Mouse (Mus musculus) forebrain, embryonic 14.5 days (tissue): ENCODE data around the gene Gpank1. TPM values are rescaled to one million over a fixed set of nuclear protein-coding genes. Genes with fewer than 3 reads are reported as not detected.

ENCODE experiments used
- ATAC-seq: fragments of 200-750 bp; cut with Nextera tagmentation; 2 replicates; pipeline ENCODE4 v1.8.0; 2017; ENCODE audit warnings: mild to moderate bottlenecking, moderate library complexity
- DNase-seq: peaks from one replicate; pipeline ENCODE4 v3.0.0-alpha.2; 2015; ENCODE audit warnings: low spot score
- H3K27ac ChIP-seq: fragments of 300-500 bp; sonication (generic); 2 replicates; pipeline ENCODE4 v1.5.1; 2014; ENCODE audit warnings: low read depth, mild to moderate bottlenecking, control low read depth, low read length, moderate library complexity
- H3K27me3 ChIP-seq: fragments of 300-500 bp; sonication (generic); replicated peaks from 2 replicates; pipeline ENCODE4 v1.6.1; 2014; ENCODE audit warnings: low read length, control low read depth, mixed read lengths; ENCODE audit not compliant: control insufficient read depth, insufficient read depth
- H3K36me3 ChIP-seq: fragments of 300-500 bp; sonication (generic); 2 replicates; pipeline ENCODE4 v1.6.1; 2014; ENCODE audit warnings: low read length, control low read depth; ENCODE audit not compliant: control insufficient read depth, insufficient read depth
- H3K4me1 ChIP-seq: fragments of 300-500 bp; sonication (generic); 2 replicates; pipeline ENCODE4 v1.6.1; 2014; ENCODE audit warnings: antibody characterized with exemption, low read length, control low read depth; ENCODE audit not compliant: control insufficient read depth, insufficient read depth
- H3K4me2 ChIP-seq: fragments of 300-500 bp; sonication (generic); 2 replicates; pipeline ENCODE4 v1.6.1; 2014; ENCODE audit warnings: mild to moderate bottlenecking, control low read depth, low read length
- H3K4me3 ChIP-seq: fragments of 300-500 bp; sonication (generic); 2 replicates; pipeline ENCODE4 v1.5.1; 2014; ENCODE audit warnings: low read depth, low read length, control low read depth
- H3K9ac ChIP-seq: fragments of 300-500 bp; sonication (generic); 2 replicates; pipeline ENCODE4 v1.6.1; 2014; ENCODE audit warnings: mild to moderate bottlenecking, low read length, control low read depth, moderate library complexity
- H3K9me3 ChIP-seq: fragments of 300-500 bp; sonication (generic); replicated peaks from 2 replicates; pipeline ENCODE4 v1.6.1; 2016; ENCODE audit warnings: low read length, control low read depth, mixed read lengths; ENCODE audit not compliant: control insufficient read depth
- WGBS: fragments of 180-500 bp; shearing (Covaris S2); extraction: QIAGEN DNeasy Blood & Tissue Kit; methylation state at CpG from one replicate; pipeline ENCODE4 v1.1.7; 2014; 5-methylcytosine and 5-hydroxymethylcytosine counted together
- polyA plus RNA-seq: library from polyadenylated mRNA; unstranded; fragments of >200 nt; fragmentation: Nextera tagmentation; extraction: Ambion mirVana; gene quantifications from 2 replicates; pipeline ENCODE4 v1.2.1, GENCODE M21; 2014

Gpank1 gene
- polyA plus RNA-seq, 1 experiment from 2014 or later = 34.2 TPM

- H3K36me3 ChIP-seq = peaks cover 20% of the 10 kb centered on the region
- no peaks in the 10 kb centered on the region for H3K27me3 ChIP-seq
- H3K4me1 ChIP-seq = peaks cover 18% of the 10 kb centered on the region
- peak overlapping the region; percentile 63 for H3K4me2 ChIP-seq
- no peaks in the 10 kb centered on the region for H3K9me3 ChIP-seq
- ATAC-seq (peak; percentile 87), DNase-seq (no peak)
- 18% methylated on average over 12 of the region's 12 CpGs for WGBS
- peak overlapping the region; percentile 64 for H3K9ac ChIP-seq
- peak overlapping the region; percentile 100 for H3K4me3 ChIP-seq
- H3K27ac ChIP-seq = peak overlapping the region; percentile 97
These were observed 44.3 kb downstream of the Gpank1 start for GRCm38 (mm10) chr17:35165451-35166155.

- Histone ChIP-seq H3K4me3 (peak overlapping the region; percentile 100), H3K27ac (peak overlapping the region; percentile 97), H3K9ac (peak overlapping the region; percentile 64), H3K27me3 (no peaks in the 10 kb centered on the region), H3K9me3 (no peaks in the 10 kb centered on the region), H3K36me3 (peaks cover 11% of the 10 kb centered on the region), H3K4me1 (peaks cover 18% of the 10 kb centered on the region), H3K4me2 (peak overlapping the region; percentile 63)
- DNase-seq (peak; percentile 82), ATAC-seq (no peak)
- WGBS = 70% methylated on average over 8 of the region's 8 CpGs
These were observed 45.2 kb downstream of the Gpank1 start for GRCm38 (mm10) chr17:35166352-35167035.

GRCm38 (mm10) chr17:35167794-35168193 is 46.5 kb downstream of the Gpank1 start:
- H3K4me3 ChIP-seq = no peak overlapping the region
- 87% methylated on average over 7 of the region's 7 CpGs for WGBS
- H3K4me1 ChIP-seq = peaks cover 9% of the 10 kb centered on the region
- H3K9ac ChIP-seq = no peak overlapping the region
- DNase-seq (no peak), ATAC-seq (no peak)
- H3K36me3 ChIP-seq = no peaks in the 10 kb centered on the region
- H3K27ac ChIP-seq = no peak overlapping the region
- H3K4me2 ChIP-seq = no peak overlapping the region
- H3K27me3 ChIP-seq = no peaks in the 10 kb centered on the region
- no peaks in the 10 kb centered on the region for H3K9me3 ChIP-seq

GRCm38 (mm10) chr17:35168541-35169207 is 47.4 kb downstream of the Gpank1 start:
- H3K4me1 ChIP-seq = peaks cover 6% of the 10 kb centered on the region; the same call in 1 of the 2 replicates
- peak overlapping the region; percentile 50; the same call in 1 of the 2 replicates for H3K27ac ChIP-seq
- no peaks in the 10 kb centered on the region for H3K36me3 ChIP-seq
- H3K4me3 ChIP-seq = no peak overlapping the region
- ATAC-seq (no peak), DNase-seq (peak; percentile 87)
- WGBS = 18% methylated on average over 4 of the region's 4 CpGs
- H3K9me3 ChIP-seq = no peaks in the 10 kb centered on the region
- no peak overlapping the region for H3K9ac ChIP-seq
- no peak overlapping the region for H3K4me2 ChIP-seq
- H3K27me3 ChIP-seq = no peaks in the 10 kb centered on the region

GRCm38 (mm10) chr17:35172445-35173234 is 51.4 kb downstream of the Gpank1 start:
- Histone ChIP-seq H3K9me3 (no peaks in the 10 kb centered on the region), H3K9ac (no peak overlapping the region), H3K4me2 (no peak overlapping the region), H3K27me3 (no peaks in the 10 kb centered on the region), H3K27ac (no peak overlapping the region), H3K36me3 (no peaks in the 10 kb centered on the region), H3K4me1 (no peaks in the 10 kb centered on the region), H3K4me3 (no peak overlapping the region)
- ATAC-seq (no peak), DNase-seq (no peak)
- WGBS = 65% methylated on average over 11 of the region's 11 CpGs

GRCm38 (mm10) chr17:35173329-35173728 is 52.1 kb downstream of the Gpank1 start:
- Histone ChIP-seq H3K4me3 (no peak overlapping the region), H3K4me1 (no peaks in the 10 kb centered on the region), H3K9ac (no peak overlapping the region), H3K27ac (no peak overlapping the region), H3K4me2 (no peak overlapping the region), H3K9me3 (no peaks in the 10 kb centered on the region), H3K27me3 (no peaks in the 10 kb centered on the region), H3K36me3 (no peaks in the 10 kb centered on the region)
- 72% methylated on average over 3 of the region's 3 CpGs for WGBS
- ATAC-seq (no peak), DNase-seq (no peak)

Other genes with a start within 250 kb of the Gpank1 start
- gene Zbtb12, start 242.0 kb upstream of the Gpank1 start, polyA plus RNA-seq = 3.5 and 3.8 TPM in 2 replicates
- 0.28 TPM in 1 of 2 replicates, not detected in the other for gene Gm20547, start 239.4 kb upstream of the Gpank1 start, polyA plus RNA-seq
- gene C2, start 223.2 kb upstream of the Gpank1 start, polyA plus RNA-seq = 1.3 and 1.4 TPM in 2 replicates
- 62.5 and 76.9 TPM in 2 replicates for gene Ehmt2, start 223.0 kb upstream of the Gpank1 start, polyA plus RNA-seq
- gene Slc44a4, start 207.0 kb upstream of the Gpank1 start, polyA plus RNA-seq = not detected in 2 replicates
- gene Neu1, start 190.2 kb upstream of the Gpank1 start, polyA plus RNA-seq = 16.2 and 20.0 TPM in 2 replicates
- 0.15 TPM in 1 of 2 replicates, not detected in the other for gene Hspa1b, start 162.2 kb upstream of the Gpank1 start, polyA plus RNA-seq
- not detected in 2 replicates for gene Gm20481, start 151.5 kb upstream of the Gpank1 start, polyA plus RNA-seq
- gene Hspa1a, start 149.3 kb upstream of the Gpank1 start, polyA plus RNA-seq = 1.4 and 3.7 TPM in 2 replicates
- gene Hspa1l, start 148.8 kb upstream of the Gpank1 start, polyA plus RNA-seq = 1.3 and 1.4 TPM in 2 replicates
- gene Lsm2, start 139.6 kb upstream of the Gpank1 start, polyA plus RNA-seq = 131 and 148 TPM in 2 replicates
- gene Vars, start 120.5 kb upstream of the Gpank1 start, polyA plus RNA-seq = 42.4 and 53.9 TPM in 2 replicates
- 0.05 and 0.11 TPM in 2 replicates for gene Vwa7, start 104.9 kb upstream of the Gpank1 start, polyA plus RNA-seq
- gene Sapcd1, start 93.4 kb upstream of the Gpank1 start, polyA plus RNA-seq = 2.9 and 6.2 TPM in 2 replicates
- gene Msh5, start 74.7 kb upstream of the Gpank1 start, polyA plus RNA-seq = 2.3 and 2.6 TPM in 2 replicates
- 28.3 and 37.3 TPM in 2 replicates for gene Clic1, start 71.5 kb upstream of the Gpank1 start, polyA plus RNA-seq
- gene Ddah2, start 62.4 kb upstream of the Gpank1 start, polyA plus RNA-seq = 617 and 661 TPM in 2 replicates
- gene Ly6g6c, start 56.1 kb upstream of the Gpank1 start, polyA plus RNA-seq = not detected in 2 replicates
- gene Mpig6b, start 55.3 kb upstream of the Gpank1 start, polyA plus RNA-seq = 0.28 and 0.42 TPM in 2 replicates
- gene Ly6g6e, start 44.6 kb upstream of the Gpank1 start, polyA plus RNA-seq = 10.1 and 10.7 TPM in 2 replicates
- gene Ly6g6d, start 43.4 kb upstream of the Gpank1 start, polyA plus RNA-seq = 0.76 and 1.1 TPM in 2 replicates
- 0.15 TPM in 1 of 2 replicates, not detected in the other for gene Ly6g6f, start 35.8 kb upstream of the Gpank1 start, polyA plus RNA-seq
- gene Abhd16a, start 32.2 kb upstream of the Gpank1 start, polyA plus RNA-seq = 69.9 and 75.7 TPM in 2 replicates
- not detected in 2 replicates for gene Ly6g5c, start 13.2 kb upstream of the Gpank1 start, polyA plus RNA-seq
- 0.89 and 1.1 TPM in 2 replicates for gene Ly6g5b, start 6.0 kb upstream of the Gpank1 start, polyA plus RNA-seq
- gene Csnk2b, start 598 bp downstream of the Gpank1 start, polyA plus RNA-seq = 313 and 353 TPM in 2 replicates
- 5.2 and 5.5 TPM in 2 replicates for gene D17H6S53E, start 4.9 kb downstream of the Gpank1 start, polyA plus RNA-seq
- 0.22 and 0.29 TPM in 2 replicates for gene Apom, start 10.6 kb downstream of the Gpank1 start, polyA plus RNA-seq
- 128 and 144 TPM in 2 replicates for gene Bag6, start 13.7 kb downstream of the Gpank1 start, polyA plus RNA-seq
- gene Prrc2a, start 43.4 kb downstream of the Gpank1 start, polyA plus RNA-seq = 117 and 141 TPM in 2 replicates
- gene Aif1, start 54.6 kb downstream of the Gpank1 start, polyA plus RNA-seq = 6.9 and 7.3 TPM in 2 replicates
- gene Lst1, start 67.0 kb downstream of the Gpank1 start, polyA plus RNA-seq = 6.1 and 8.0 TPM in 2 replicates
- gene Ltb, start 73.0 kb downstream of the Gpank1 start, polyA plus RNA-seq = 0.39 TPM in 1 of 2 replicates, not detected in the other
- gene Tnf, start 80.6 kb downstream of the Gpank1 start, polyA plus RNA-seq = not detected in 2 replicates
- 0.13 and 0.21 TPM in 2 replicates for gene Lta, start 83.9 kb downstream of the Gpank1 start, polyA plus RNA-seq
- gene Gm16181, start 99.4 kb downstream of the Gpank1 start, polyA plus RNA-seq = not detected in 2 replicates
- gene Atp6v1g2, start 112.2 kb downstream of the Gpank1 start, polyA plus RNA-seq = 44.0 and 61.1 TPM in 2 replicates
- 5.1 and 5.2 TPM in 2 replicates for gene Nfkbil1, start 114.3 kb downstream of the Gpank1 start, polyA plus RNA-seq
- gene Ddx39b, start 120.3 kb downstream of the Gpank1 start, polyA plus RNA-seq = 478 and 489 TPM in 2 replicates
- gene H2-D1, start 141.3 kb downstream of the Gpank1 start, polyA plus RNA-seq = 37.5 and 44.2 TPM in 2 replicates
- gene H2-Q1, start 198.9 kb downstream of the Gpank1 start, polyA plus RNA-seq = 0.46 TPM in 1 of 2 replicates, not detected in the other
- 1.1 and 2.1 TPM in 2 replicates for gene H2-Q2, start 220.8 kb downstream of the Gpank1 start, polyA plus RNA-seq